Mouse (Mus musculus): ENCODE measurements around the gene Rapgef5.

DNA sequence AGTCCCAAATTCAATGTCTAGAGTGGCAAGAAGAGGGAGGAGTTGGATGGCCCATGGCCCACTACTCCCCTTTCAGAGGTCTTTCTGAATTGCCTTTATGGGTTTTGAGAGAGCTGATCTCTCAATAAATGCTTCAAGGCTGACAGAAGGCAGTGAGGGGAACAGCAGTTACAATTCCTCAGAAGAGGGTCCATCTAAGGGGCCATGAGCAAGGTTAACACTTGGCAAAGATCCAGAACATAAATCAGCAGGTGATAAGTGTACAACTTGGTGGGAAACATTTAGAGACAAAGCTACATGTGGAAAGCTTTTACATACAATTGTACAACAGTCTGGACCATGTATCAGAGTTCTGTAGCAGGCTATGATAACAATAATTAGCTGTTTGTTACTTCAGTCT is 217.3 kb downstream of the Rapgef5 start:
- TF ChIP-seq CTCF (IDR thresholded peaks at IDR 0.05; ENCODE audit: borderline replicate concordance, extremely low read depth, insufficient read depth, insufficient read length) (no peak), POLR2A (IDR thresholded peaks at IDR 0.05; ENCODE audit: borderline replicate concordance, extremely low read depth, insufficient read depth, insufficient read length, poor library complexity, severe bottlenecking) (no peak)

Data from brain, embryonic 14.5 days (tissue).